Mouse (Mus musculus) midbrain, embryonic 11.5 days (tissue): ENCODE results near the gene Pgls. TPM values are rescaled to one million over a fixed set of nuclear protein-coding genes. Genes with fewer than 3 reads are reported as not detected.

ENCODE experiments used
- ATAC-seq: fragments of 200-750 bp; cut with Nextera tagmentation; 2 replicates; pipeline ENCODE4 v1.8.0; 2017; ENCODE audit warnings: moderate TSS enrichment, moderate library complexity; ENCODE audit not compliant: low FRiP score
- DNase-seq: peaks from one replicate; pipeline ENCODE4 v3.0.0; 2015; ENCODE audit warnings: low spot score; ENCODE audit errors: missing footprints
- H3K27ac ChIP-seq: fragments of 300-500 bp; sonication (generic); 2 replicates; pipeline ENCODE4 v1.5.1; 2014; ENCODE audit warnings: low read depth, low read length
- H3K27me3 ChIP-seq: fragments of 300-500 bp; sonication (generic); 2 replicates; pipeline ENCODE4 v1.6.1; 2014; ENCODE audit warnings: mild to moderate bottlenecking, low read length, moderate library complexity, mixed read lengths; ENCODE audit not compliant: control insufficient read depth, insufficient read depth
- H3K36me3 ChIP-seq: fragments of 300-500 bp; sonication (generic); 2 replicates; pipeline ENCODE4 v1.6.1; 2014; ENCODE audit warnings: mild to moderate bottlenecking, low read length, moderate library complexity, mixed read lengths; ENCODE audit not compliant: control insufficient read depth, insufficient read depth
- H3K4me1 ChIP-seq: fragments of 300-500 bp; sonication (generic); 2 replicates; pipeline ENCODE4 v1.6.1; 2014; ENCODE audit warnings: low read length; ENCODE audit not compliant: control insufficient read depth, insufficient read depth
- H3K4me2 ChIP-seq: fragments of 300-500 bp; sonication (generic); 2 replicates; pipeline ENCODE4 v1.6.1; 2014; ENCODE audit warnings: mild to moderate bottlenecking, moderate library complexity
- H3K4me3 ChIP-seq: fragments of 300-500 bp; sonication (generic); 2 replicates; pipeline ENCODE4 v1.5.1; 2014; ENCODE audit warnings: low read depth, low read length
- H3K9ac ChIP-seq: fragments of 300-500 bp; sonication (generic); 2 replicates; pipeline ENCODE4 v1.6.1; 2014; ENCODE audit warnings: low read length
- H3K9me3 ChIP-seq: fragments of 300-500 bp; sonication (generic); 2 replicates; pipeline ENCODE4 v1.6.1; 2016; ENCODE audit warnings: low read length; ENCODE audit not compliant: control insufficient read depth
- WGBS: fragments of 180-500 bp; shearing (Covaris S2); extraction: QIAGEN DNeasy Blood & Tissue Kit; methylation state at CpG from one replicate; pipeline ENCODE4 v1.1.7; 2014; 5-methylcytosine and 5-hydroxymethylcytosine counted together
- polyA plus RNA-seq: library from polyadenylated mRNA; unstranded; fragments of >200 nt; fragmentation: Nextera tagmentation; extraction: Ambion mirVana; gene quantifications from 2 replicates; pipeline ENCODE4 v1.2.1, GENCODE M21; 2014

The Pgls gene
- polyA plus RNA-seq, 1 experiment from 2014 or later = 234 TPM

- no peaks in the 10 kb centered on the region for H3K9me3 ChIP-seq
- peak overlapping the region; percentile 20 for H3K4me3 ChIP-seq
- peak overlapping the region; percentile 38 for H3K4me2 ChIP-seq
- peak; percentile 93 for DNase-seq
- no peaks in the 10 kb centered on the region for H3K36me3 ChIP-seq
- peak; percentile 72 for ATAC-seq
- no peak overlapping the region for H3K27ac ChIP-seq
- peaks cover 34% of the 10 kb centered on the region for H3K27me3 ChIP-seq
- no peak overlapping the region for H3K9ac ChIP-seq
- WGBS = 3% methylated on average over 32 of the region's 32 CpGs
- H3K4me1 ChIP-seq = peaks cover 13% of the 10 kb centered on the region
Observed at GRCm38 (mm10) chr8:71602666-71603334, 10.8 kb downstream of the Pgls start.

DNA sequence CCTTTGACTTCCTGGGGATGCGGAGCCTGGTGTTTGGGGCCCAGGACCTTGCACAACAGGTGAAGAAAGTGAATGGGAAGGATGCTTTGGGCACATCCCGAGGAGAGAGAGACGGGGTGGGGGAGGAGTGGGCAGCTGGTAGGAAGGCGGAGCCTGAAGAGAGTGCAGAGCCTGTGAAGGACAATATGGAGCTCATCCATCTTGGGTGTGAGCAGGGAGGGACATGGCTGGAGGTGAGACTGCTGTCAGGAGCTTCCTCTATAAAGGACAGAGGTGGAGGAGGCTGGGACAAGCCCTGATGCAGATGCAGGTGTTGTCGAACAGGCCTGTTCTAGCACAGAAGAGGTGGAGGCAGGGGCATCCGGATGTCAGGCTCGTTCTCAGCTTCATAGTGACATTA, 12.0 kb downstream of the Pgls start:
- WGBS = 54% methylated on average over 7 of the region's 7 CpGs
- Histone ChIP-seq H3K4me3 (no peak overlapping the region), H3K4me2 (no peak overlapping the region), H3K36me3 (no peaks in the 10 kb centered on the region), H3K9me3 (no peaks in the 10 kb centered on the region), H3K27me3 (peaks cover 34% of the 10 kb centered on the region), H3K4me1 (peaks cover 13% of the 10 kb centered on the region), H3K9ac (no peak overlapping the region), H3K27ac (no peak overlapping the region)
- DNase-seq (no peak), ATAC-seq (no peak)

DNA sequence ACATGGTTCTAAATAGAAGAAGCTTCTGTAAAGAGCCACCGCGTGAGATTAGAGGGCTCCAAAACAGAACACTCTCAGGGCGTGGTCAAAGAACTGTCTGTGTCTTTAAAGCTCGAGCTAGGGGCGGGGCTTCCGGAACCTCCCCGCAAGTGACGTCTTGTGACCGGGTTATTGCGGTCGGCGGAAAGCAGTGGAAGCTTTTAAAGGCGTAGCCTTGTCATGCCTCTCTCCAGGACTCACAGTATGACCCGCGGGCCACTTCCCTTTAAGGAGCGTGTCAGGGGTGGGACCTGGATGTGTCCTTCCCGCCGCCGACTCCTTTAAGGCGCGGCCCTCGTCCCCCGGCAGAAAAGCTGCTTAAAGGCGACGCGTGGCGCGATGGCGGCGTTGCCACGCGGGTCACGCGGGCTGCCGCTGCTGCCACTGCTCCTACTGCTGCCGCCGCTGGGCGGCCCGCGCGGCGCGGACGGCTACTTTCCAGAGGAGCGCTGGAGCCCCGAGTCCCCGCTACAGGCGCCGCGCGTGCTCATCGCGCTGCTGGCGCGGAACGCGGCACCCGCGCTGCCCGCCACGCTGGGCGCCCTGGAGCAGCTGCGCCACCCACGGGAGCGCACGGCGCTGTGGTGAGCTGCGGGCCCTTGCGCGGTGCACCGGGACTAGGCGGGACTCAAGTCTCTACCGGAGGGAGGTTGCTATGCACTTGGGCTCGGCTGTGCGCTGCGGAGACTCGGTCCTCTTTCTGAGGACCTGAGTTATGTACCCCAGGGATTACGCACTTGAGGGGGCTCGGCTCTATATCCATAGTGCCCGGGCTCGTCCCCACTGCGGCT, 19.1 kb downstream of the Pgls start, which contains the start of gene Colgalt1:
Gene Colgalt1 (plus strand): TSS at position 177 of the 830 bp plus-strand sequence.
- Histone ChIP-seq H3K4me3 (peak within 1 kb of the TSS; percentile 96), H3K36me3 (peaks cover 8% of the 10 kb centered on the region; the same call in 1 of the 2 replicates), H3K9ac (peak within 1 kb of the TSS; percentile 89), H3K4me1 (peaks cover 8% of the 10 kb centered on the region), H3K9me3 (no peaks in the 10 kb centered on the region), H3K27ac (peak within 1 kb of the TSS; percentile 61; the same call in 1 of the 2 replicates), H3K4me2 (peak within 1 kb of the TSS; percentile 85), H3K27me3 (no peaks in the 10 kb centered on the region)
- ATAC-seq (peak; percentile 99), DNase-seq (peak; percentile 99)
- WGBS = under 1% methylated on average over 82 of the region's 82 CpGs

- peak overlapping the region; percentile 89 for H3K9ac ChIP-seq
- peak overlapping the region; percentile 96 for H3K4me3 ChIP-seq
- ATAC-seq (no peak), DNase-seq (no peak)
- peaks cover 8% of the 10 kb centered on the region; the same call in 1 of the 2 replicates for H3K36me3 ChIP-seq
- H3K4me2 ChIP-seq = peak overlapping the region; percentile 85
- peaks cover 8% of the 10 kb centered on the region for H3K4me1 ChIP-seq
- H3K27me3 ChIP-seq = no peaks in the 10 kb centered on the region
- H3K9me3 ChIP-seq = no peaks in the 10 kb centered on the region
- 45% methylated on average over 5 of the region's 5 CpGs for WGBS
- no peak overlapping the region for H3K27ac ChIP-seq
Observed at GRCm38 (mm10) chr8:71612141-71612540, 20.2 kb downstream of the Pgls start.

- peaks cover 8% of the 10 kb centered on the region for H3K4me1 ChIP-seq
- H3K9me3 ChIP-seq = no peaks in the 10 kb centered on the region
- no peak overlapping the region for H3K9ac ChIP-seq
- no peak for ATAC-seq
- no peaks in the 10 kb centered on the region for H3K27me3 ChIP-seq
- H3K4me2 ChIP-seq = no peak overlapping the region
- H3K4me3 ChIP-seq = no peak overlapping the region
- WGBS = 72% methylated on average over 4 of the region's 4 CpGs
- no peak for DNase-seq
- H3K36me3 ChIP-seq = peaks cover 14% of the 10 kb centered on the region
- no peak overlapping the region for H3K27ac ChIP-seq
Observed at GRCm38 (mm10) chr8:71613418-71613817, 21.4 kb downstream of the Pgls start.

GRCm38 (mm10) chr8:71619786-71620185, 27.8 kb downstream of the Pgls start:
- peaks cover 11% of the 10 kb centered on the region for H3K9me3 ChIP-seq
- H3K9ac ChIP-seq = no peak overlapping the region
- H3K4me3 ChIP-seq = no peak overlapping the region
- WGBS = 90% methylated on average over 2 of the region's 2 CpGs
- DNase-seq = no peak
- H3K4me1 ChIP-seq = no peaks in the 10 kb centered on the region
- H3K36me3 ChIP-seq = peaks cover 46% of the 10 kb centered on the region
- no peak overlapping the region for H3K27ac ChIP-seq
- no peak overlapping the region for H3K4me2 ChIP-seq
- no peaks in the 10 kb centered on the region for H3K27me3 ChIP-seq
- no peak for ATAC-seq

DNA sequence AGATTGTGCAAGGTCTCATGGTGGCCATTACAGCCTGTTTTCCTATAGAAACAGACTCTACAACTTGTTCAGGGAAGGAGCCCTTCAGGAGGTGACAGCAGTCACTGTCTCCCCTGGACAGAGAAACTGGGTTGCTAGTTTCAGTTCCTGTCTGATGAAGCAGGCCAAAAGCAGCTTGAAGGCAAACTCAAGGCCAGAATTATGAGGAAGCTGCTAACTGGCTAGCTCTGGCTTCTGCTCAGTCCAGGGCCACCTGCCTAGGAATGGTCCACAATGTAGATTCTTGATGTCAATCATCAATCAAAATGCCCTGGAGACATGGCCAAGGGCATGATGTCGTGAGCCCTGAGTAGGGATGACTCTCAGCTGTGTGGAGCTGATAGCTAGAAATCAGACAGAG, 33.1 kb downstream of the Pgls start:
- Histone ChIP-seq H3K36me3 (peaks cover 36% of the 10 kb centered on the region), H3K4me2 (no peak overlapping the region), H3K9ac (no peak overlapping the region), H3K4me1 (peaks cover 11% of the 10 kb centered on the region), H3K27ac (no peak overlapping the region), H3K27me3 (peaks cover 6% of the 10 kb centered on the region), H3K9me3 (peaks cover 11% of the 10 kb centered on the region), H3K4me3 (no peak overlapping the region)
- ATAC-seq = no peak
- WGBS = 88% methylated on average over 1 of the region's 1 CpGs
- DNase-seq = no peak

- H3K9me3 ChIP-seq = peaks cover 11% of the 10 kb centered on the region
- H3K27ac ChIP-seq = no peak overlapping the region
- no peak for DNase-seq
- no peak overlapping the region for H3K4me3 ChIP-seq
- H3K27me3 ChIP-seq = peaks cover 19% of the 10 kb centered on the region
- peaks cover 11% of the 10 kb centered on the region for H3K4me1 ChIP-seq
- H3K36me3 ChIP-seq = peaks cover 27% of the 10 kb centered on the region
- no peak for ATAC-seq
- H3K9ac ChIP-seq = no peak overlapping the region
- no peak overlapping the region for H3K4me2 ChIP-seq
- 87% methylated on average over 9 of the region's 9 CpGs for WGBS
Observed at GRCm38 (mm10) chr8:71626753-71627152, 34.8 kb downstream of the Pgls start.
